Mouse (Mus musculus) heart, embryonic 14.5 days (tissue): ENCODE data around the gene Lrrc45. TPM values are rescaled to one million over a fixed set of nuclear protein-coding genes. Genes with fewer than 3 reads are reported as not detected.
"Not testable (repeated sequence)": the region's sequence is repeated elsewhere in the genome, so short reads cannot be mapped to it uniquely, and the experiment has no call there.

ENCODE experiments used
- ATAC-seq: fragments of 200-750 bp; cut with Nextera tagmentation; 2 replicates; pipeline ENCODE4 v1.8.0; 2017; ENCODE audit warnings: low read depth, moderate TSS enrichment; ENCODE audit not compliant: insufficient number of reproducible peaks, insufficient read depth, low FRiP score
- H3K27ac ChIP-seq, 2 experiments: fragments of 200-500 bp in 1 of 2; fragments of 300-500 bp in 1 of 2; sonication (generic) in 1 of 2; replicated peaks in 1 of 2; 2 replicates each; pipeline ENCODE4 v1.5.1; 2012 to 2014; ENCODE audit warnings: low read depth in 2 of 2, low read length in 2 of 2, control low read depth in 1 of 2, mild to moderate bottlenecking in 1 of 2, mixed read lengths in 1 of 2; ENCODE audit not compliant: control insufficient read depth in 1 of 2, insufficient read depth in 1 of 2
- H3K27me3 ChIP-seq: fragments of 300-500 bp; sonication (generic); 2 replicates; pipeline ENCODE4 v1.6.1; 2014; ENCODE audit warnings: mild to moderate bottlenecking, low read length, control low read depth; ENCODE audit not compliant: control insufficient read depth, insufficient read depth
- H3K36me3 ChIP-seq: fragments of 300-500 bp; sonication (generic); 2 replicates; pipeline ENCODE4 v1.6.1; 2014; ENCODE audit warnings: mild to moderate bottlenecking, control low read depth, low read length, mixed read lengths; ENCODE audit not compliant: control insufficient read depth, insufficient read depth
- H3K4me1 ChIP-seq, 2 experiments: fragments of 200-500 bp in 1 of 2; fragments of 300-500 bp in 1 of 2; sonication (generic) in 1 of 2; 2 replicates each; pipeline ENCODE4 v1.6.1; 2012 to 2014; ENCODE audit warnings: low read length in 2 of 2, control low read depth in 1 of 2, mixed read lengths in 1 of 2; ENCODE audit not compliant: control insufficient read depth in 2 of 2, insufficient read depth in 2 of 2
- H3K4me2 ChIP-seq: fragments of 300-500 bp; sonication (generic); 2 replicates; pipeline ENCODE4 v1.6.1; 2014; ENCODE audit warnings: mild to moderate bottlenecking, low read length
- H3K4me3 ChIP-seq, 2 experiments: fragments of 200-500 bp in 1 of 2; fragments of 300-500 bp in 1 of 2; sonication (generic) in 1 of 2; 2 replicates each; pipeline ENCODE4 v1.5.1; 2012 to 2014; ENCODE audit warnings: low read length in 2 of 2, mild to moderate bottlenecking in 2 of 2, control low read depth in 1 of 2, low read depth in 1 of 2, moderate library complexity in 1 of 2; ENCODE audit not compliant: control insufficient read depth in 1 of 2, insufficient read depth in 1 of 2
- H3K9ac ChIP-seq: fragments of 300-500 bp; sonication (generic); 2 replicates; pipeline ENCODE4 v1.6.1; 2014; ENCODE audit warnings: mild to moderate bottlenecking, low read length
- H3K9me3 ChIP-seq: fragments of 300-500 bp; sonication (generic); 2 replicates; pipeline ENCODE4 v1.6.1; 2016; ENCODE audit warnings: low read length, control low read depth; ENCODE audit not compliant: control insufficient read depth
- WGBS: fragments of 180-500 bp; shearing (Covaris S2); extraction: QIAGEN DNeasy Blood & Tissue Kit; methylation state at CpG from one replicate; pipeline ENCODE4 v1.1.7; 2014; 5-methylcytosine and 5-hydroxymethylcytosine counted together
- polyA plus RNA-seq: library from polyadenylated mRNA; unstranded; fragments of >200 nt; fragmentation: Nextera tagmentation; extraction: Ambion mirVana; gene quantifications from 2 replicates; pipeline ENCODE4 v1.2.1, GENCODE M21; 2014

Lrrc45 gene
- 16.9 and 23.7 TPM in 2 replicates for polyA plus RNA-seq

DNA sequence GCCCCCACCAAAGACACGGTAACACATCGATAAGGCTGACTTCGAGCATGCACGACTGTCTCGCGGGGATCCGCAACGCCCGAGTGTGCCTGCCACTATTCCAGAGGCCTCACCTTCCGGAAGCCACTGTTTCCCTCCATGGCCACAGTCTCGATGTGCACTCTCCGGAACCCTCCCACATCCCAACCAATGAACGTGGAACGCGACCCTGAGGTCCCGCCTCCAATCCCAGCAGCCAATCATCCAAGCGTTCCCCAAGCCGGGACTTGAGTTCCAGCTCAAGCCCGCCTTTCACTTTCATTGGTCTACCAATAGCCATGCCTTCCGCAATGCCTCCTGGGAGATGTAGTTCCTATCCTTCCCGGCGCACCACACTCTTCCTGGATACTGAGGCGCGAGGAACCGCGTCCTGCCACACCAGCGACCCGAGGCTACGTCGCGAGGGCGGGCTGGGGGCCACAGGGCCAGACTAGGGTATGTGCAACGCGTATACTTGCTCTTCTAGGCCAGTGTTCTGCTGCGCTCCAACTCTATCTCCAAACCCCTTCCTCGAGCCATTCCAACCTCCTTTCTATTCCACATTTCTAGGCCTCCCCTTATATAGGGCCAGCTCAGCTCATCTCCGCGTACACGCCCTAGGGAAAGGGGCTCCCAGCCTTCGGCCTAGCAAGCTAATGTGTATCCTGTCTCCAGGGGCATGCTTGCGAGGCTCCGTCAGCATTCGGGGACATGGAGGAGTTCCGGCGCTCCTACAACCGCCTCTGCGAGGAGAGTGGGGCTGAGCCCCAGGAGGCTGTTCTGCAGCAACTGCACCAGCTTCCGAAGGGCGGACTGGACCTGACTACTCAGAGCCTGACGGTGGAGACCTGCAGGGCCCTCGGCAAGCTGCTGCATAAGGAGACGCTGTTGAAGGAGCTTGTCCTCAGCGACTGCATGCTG lies at the start of gene Lrrc45, which contains the start of gene Cenpx:
TSS of gene Lrrc45 (plus strand) at position 346 of the 939 bp plus-strand sequence.
TSS of gene Cenpx (minus strand) at position 159 of the 939 bp plus-strand sequence.
- ATAC-seq, result peak; percentile 94
- Histone ChIP-seq H3K4me3 (peak within 1 kb of the TSS; percentile 58 to 69), H3K36me3 (peaks cover 57% of the 10 kb centered on the region), H3K4me1 (peaks cover 11 to 12% of the 10 kb centered on the region in 2 experiments), H3K27me3 (no peaks in the 10 kb centered on the region), H3K9me3 (no peaks in the 10 kb centered on the region), H3K9ac (peak within 1 kb of the TSS; percentile 77), H3K27ac (peak within 1 kb of the TSS; percentile 71 to 78), H3K4me2 (peak within 1 kb of the TSS; percentile 92)
- WGBS, result 2% methylated on average over 53 of the region's 53 CpGs

DNA sequence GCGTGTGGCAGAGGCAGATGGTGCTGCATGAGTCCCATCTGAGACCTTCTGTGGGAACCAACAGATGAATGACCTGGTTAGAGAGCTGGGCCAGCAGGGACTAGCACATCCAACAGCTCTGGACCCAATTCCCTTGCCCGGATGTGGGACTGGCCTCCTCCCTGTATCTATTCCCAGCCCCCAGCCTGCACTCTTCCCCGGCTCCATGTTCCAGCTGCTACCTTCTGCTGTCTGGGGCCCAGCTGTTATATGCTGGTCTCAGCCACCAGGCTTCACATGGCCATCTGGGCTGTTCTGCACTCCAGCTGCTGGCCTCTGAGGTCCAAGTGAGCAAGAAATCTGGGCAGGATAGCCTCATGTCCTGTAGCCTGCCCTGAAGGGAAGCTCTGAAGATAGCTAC lies 48.3 kb upstream of the Lrrc45 start:
- H3K36me3 ChIP-seq, result no peaks in the 10 kb centered on the region
- H3K4me2 ChIP-seq, result no peak overlapping the region
- H3K4me3 ChIP-seq, result no peak overlapping the region
- 76% methylated on average over 3 of the region's 3 CpGs for WGBS
- no peak overlapping the region for H3K9ac ChIP-seq
- no peak overlapping the region for H3K27ac ChIP-seq
- peaks cover 9 to 23% of the 10 kb centered on the region in 2 experiments for H3K4me1 ChIP-seq
- no peak for ATAC-seq
- H3K27me3 ChIP-seq, result peaks cover 31% of the 10 kb centered on the region
- H3K9me3 ChIP-seq, result no peaks in the 10 kb centered on the region

DNA sequence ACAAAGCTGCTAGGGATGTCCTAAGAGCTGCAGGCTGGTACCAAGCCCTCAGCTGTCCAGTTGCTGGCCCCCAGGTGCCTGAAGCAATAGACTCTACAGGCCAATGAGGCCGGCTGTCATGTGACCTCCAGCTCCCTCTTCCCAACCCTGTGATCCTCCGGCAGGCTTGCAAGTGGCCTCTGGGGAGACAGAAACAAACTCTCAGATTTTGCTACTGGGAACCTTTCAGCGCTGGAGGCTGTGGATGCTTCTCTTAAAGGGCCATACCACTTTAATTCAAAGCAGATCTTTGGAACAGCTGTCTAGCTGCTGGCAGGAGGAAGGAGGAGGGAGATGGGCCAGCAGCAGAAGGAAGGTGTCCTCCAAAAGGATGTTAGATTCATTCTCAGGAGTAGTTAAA lies 47.1 kb upstream of the Lrrc45 start:
- Histone ChIP-seq H3K4me1 (peaks cover 9 to 14% of the 10 kb centered on the region in 2 experiments), H3K4me3 (no peak overlapping the region), H3K9ac (0 out of 2 replicates have a peak overlapping the region, but pooled peaks have one; percentile 11), H3K9me3 (no peaks in the 10 kb centered on the region), H3K27ac (no peak overlapping the region), H3K4me2 (no peak overlapping the region), H3K36me3 (no peaks in the 10 kb centered on the region), H3K27me3 (peaks cover 19% of the 10 kb centered on the region)
- WGBS, result 7% methylated on average over 3 of the region's 3 CpGs
- ATAC-seq, result peak; percentile 31; the same call in 1 of the 2 replicates

DNA sequence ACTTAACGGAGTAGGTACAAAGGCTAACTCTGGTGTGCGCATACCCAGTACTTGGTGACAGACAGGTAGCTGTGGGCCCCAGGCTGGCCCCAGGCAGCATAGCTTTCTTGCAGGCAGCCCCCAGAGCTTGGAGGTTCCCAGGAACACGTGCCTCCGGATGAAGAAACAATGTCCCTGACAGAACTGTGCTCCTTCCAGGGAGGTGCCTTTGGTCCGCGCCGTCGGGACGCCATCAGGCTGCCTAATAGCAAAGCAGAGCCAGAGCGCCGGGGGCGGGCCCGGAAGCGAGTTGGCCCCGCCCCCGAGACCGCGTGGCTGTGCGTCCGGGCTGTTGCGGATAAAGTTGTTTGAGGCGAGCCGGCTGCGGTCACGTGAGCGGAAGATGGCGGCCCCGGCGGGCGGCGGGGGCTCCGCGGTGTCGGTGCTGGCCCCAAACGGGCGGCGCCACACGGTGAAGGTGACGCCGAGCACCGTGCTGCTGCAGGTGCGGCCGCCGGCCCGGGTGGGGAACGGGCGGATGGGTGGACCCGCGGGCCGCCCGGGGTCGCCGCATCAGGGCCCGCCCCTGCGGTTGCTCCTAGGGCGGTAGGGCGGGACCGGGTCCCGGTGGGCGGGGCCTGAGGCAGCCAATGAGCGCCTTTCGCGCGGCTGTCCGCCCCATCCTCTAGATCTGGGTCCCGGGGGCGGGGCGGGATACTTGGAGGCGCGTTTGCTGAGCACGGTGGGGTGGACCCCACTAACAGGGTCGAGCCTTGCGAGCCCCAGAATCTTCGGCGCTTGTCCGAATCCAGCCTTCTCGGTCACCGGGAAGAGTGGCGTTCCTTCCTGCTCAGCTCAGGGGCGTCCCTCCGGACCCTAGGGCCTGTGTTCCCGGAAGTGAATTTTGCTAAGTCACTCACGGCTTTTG lies 40.8 kb upstream of the Lrrc45 start, which contains the start of gene Aspscr1:
TSS of gene Aspscr1 (plus strand) at position 287 of the 907 bp plus-strand sequence.
- peak within 1 kb of the TSS; percentile 84 to 91 for H3K27ac ChIP-seq
- peak within 1 kb of the TSS; percentile 77 to 96 for H3K4me3 ChIP-seq
- no peaks in the 10 kb centered on the region for H3K9me3 ChIP-seq
- peak within 1 kb of the TSS; percentile 88 for H3K9ac ChIP-seq
- H3K36me3 ChIP-seq, result peaks cover 11% of the 10 kb centered on the region; the same call in 1 of the 2 replicates
- peaks cover 5% of the 10 kb centered on the region in 2 experiments for H3K4me1 ChIP-seq
- peak within 1 kb of the TSS; percentile 96 for H3K4me2 ChIP-seq
- 1% methylated on average over 64 of the region's 83 CpGs for WGBS
- peak; percentile 97 for ATAC-seq
- H3K27me3 ChIP-seq, result no peaks in the 10 kb centered on the region

DNA sequence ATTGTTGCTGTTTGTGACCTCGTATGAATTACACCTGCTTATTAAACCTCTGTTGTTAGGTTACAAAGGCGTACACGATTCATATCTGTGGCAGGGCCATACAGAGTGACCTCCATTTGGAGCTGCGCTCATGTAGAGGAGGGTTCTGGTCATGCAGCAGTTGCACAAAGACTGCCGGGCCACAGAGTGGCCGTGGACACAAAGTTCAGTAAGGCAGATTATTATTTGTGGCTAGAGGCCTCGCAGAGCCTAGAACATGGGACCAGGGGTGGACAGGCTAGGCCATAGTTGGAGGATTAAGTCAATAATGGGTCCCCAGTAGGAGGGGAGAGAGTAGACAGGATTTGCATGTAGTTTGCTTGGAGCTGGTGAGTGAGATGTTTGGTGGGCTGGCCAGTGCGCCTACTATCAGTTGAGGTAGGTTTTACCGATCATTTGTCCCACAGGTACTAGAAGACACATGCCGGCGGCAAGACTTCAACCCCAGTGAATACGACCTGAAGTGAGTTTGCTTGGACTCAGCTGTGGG lies 40.1 kb upstream of the Lrrc45 start:
- peaks cover 5% of the 10 kb centered on the region in 2 experiments for H3K4me1 ChIP-seq
- H3K4me3 ChIP-seq, result peak overlapping the region; percentile 77 to 96
- no peaks in the 10 kb centered on the region for H3K9me3 ChIP-seq
- no peak for ATAC-seq
- peak overlapping the region; percentile 88 for H3K9ac ChIP-seq
- peaks cover 18% of the 10 kb centered on the region for H3K36me3 ChIP-seq
- WGBS, result 33% methylated on average over 12 of the region's 12 CpGs
- peak overlapping the region; percentile 96 for H3K4me2 ChIP-seq
- H3K27me3 ChIP-seq, result no peaks in the 10 kb centered on the region
- H3K27ac ChIP-seq, result peak overlapping the region; percentile 84 to 91

DNA sequence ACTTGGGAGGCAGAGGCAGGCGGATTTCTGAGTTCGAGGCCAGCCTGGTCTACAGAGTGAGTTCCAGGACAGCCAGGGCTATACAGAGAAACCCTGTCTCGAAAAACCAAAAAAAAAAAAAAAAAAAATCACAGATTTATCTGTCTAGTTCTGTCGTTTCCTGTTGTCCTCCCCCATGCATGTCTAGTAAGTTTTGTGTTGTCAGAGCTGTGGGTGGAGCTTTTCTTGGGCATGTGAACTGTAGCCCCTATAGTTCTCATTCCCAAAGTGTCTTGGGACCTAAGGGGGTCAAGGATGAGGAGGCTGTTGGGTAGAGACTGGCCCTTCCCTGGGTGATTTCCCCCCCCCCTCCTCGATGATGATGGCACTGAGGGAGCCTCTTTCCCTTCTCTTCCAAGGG lies 37.9 kb upstream of the Lrrc45 start:
- H3K36me3 ChIP-seq, result peaks cover 40% of the 10 kb centered on the region
- WGBS, result 75% methylated on average over 3 of the region's 5 CpGs

DNA sequence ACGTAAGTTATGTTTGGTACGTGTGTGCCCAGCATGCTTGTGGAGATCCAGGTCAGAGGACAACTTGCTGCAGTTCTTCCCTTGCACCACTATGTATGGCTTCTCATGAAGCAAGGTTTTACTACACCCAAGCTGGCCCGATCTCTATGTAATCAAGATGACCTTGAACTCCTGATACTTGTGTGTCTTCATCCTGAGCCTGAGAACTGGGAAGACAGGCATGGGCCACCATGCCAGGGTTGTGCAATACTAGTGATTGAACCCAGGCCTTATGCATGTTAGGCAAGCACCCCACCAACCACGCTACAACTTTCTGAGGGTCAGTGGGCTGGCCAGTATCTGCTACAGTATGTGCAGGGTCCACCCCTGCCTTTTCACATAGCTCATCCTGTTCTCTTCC lies 36.8 kb upstream of the Lrrc45 start:
- WGBS, result 79% methylated on average over 4 of the region's 4 CpGs
- H3K4me3 ChIP-seq, result no peak overlapping the region
- no peak overlapping the region for H3K27ac ChIP-seq
- H3K36me3 ChIP-seq, result peaks cover 48% of the 10 kb centered on the region
- no peak overlapping the region for H3K4me2 ChIP-seq
- no peaks in the 10 kb centered on the region for H3K9me3 ChIP-seq
- no peaks in the 10 kb centered on the region for H3K27me3 ChIP-seq
- peaks cover 5% of the 10 kb centered on the region in 2 experiments for H3K4me1 ChIP-seq
- no peak overlapping the region for H3K9ac ChIP-seq
- ATAC-seq, result no peak

More for the DNA sequence above, 37.9 kb upstream of the Lrrc45 start:
- H3K4me2 ChIP-seq, H3K4me1 ChIP-seq, H3K4me3 ChIP-seq, H3K9ac ChIP-seq, H3K27ac ChIP-seq, H3K27me3 ChIP-seq, H3K9me3 ChIP-seq, ATAC-seq: not testable (repeated sequence)
